Comparison of ENCODE assay signal across 26 mouse cellular contexts in the genomic region with DNA sequence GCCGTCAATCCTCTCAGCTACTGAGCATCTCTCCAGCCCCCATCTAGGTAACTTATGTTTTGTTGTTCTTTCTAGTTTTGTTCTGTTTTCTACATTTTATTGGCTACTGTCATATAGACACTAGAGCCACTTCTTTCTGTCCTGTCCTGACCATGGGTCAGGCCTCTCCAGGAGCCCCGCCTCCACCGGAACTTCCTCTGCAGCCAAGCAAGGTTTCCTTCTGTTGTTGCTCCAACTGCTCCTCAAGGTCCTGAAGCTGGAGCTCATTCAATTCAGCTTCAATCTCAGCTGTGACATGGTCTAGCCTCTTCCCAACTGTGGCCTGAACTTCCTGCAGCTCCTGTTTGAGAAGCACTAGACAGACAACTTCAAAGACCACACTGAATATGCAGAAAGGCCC. TPM values are rescaled to one million over a fixed set of nuclear protein-coding genes. Genes with fewer than 3 reads are reported as not detected.
"Had no signal": no experiment of that assay in that cellular context is flagged by ENCODE, and none has a peak within 500 bp of the region (broad histone marks: within the 10 kb centered on the region; RNA-seq: fewer than 3 reads in every experiment).

No protein-coding gene starts in this region.

- H3K36me3 ChIP-seq: midbrain, embryonic 10.5 days; midbrain, embryonic 12.5 days; neural tube, embryonic 13.5 days; neural tube, embryonic 15.5 days had no signal

- H3K9ac ChIP-seq: lung, embryonic 14.5 days; midbrain, embryonic 12.5 days; neural tube, embryonic 13.5 days; neural tube, embryonic 15.5 days had no signal

- ATAC-seq: midbrain, embryonic 16.5 days had no signal

- H3K4me2 ChIP-seq: lung, embryonic 14.5 days; midbrain, embryonic 12.5 days; neural tube, embryonic 13.5 days; neural tube, embryonic 15.5 days had no signal

- H3K27me3 ChIP-seq: neural tube, embryonic 13.5 days; neural tube, embryonic 15.5 days had no signal

- H3K9me3 ChIP-seq: midbrain, embryonic 10.5 days; midbrain, embryonic 12.5 days; neural tube, embryonic 13.5 days; neural tube, embryonic 15.5 days had no signal

- H3K27ac ChIP-seq: midbrain, embryonic 10.5 days; midbrain, embryonic 12.5 days; neural tube, embryonic 13.5 days; neural tube, embryonic 15.5 days had no signal

- H3K4me3 ChIP-seq: midbrain, embryonic 10.5 days; midbrain, embryonic 12.5 days; myocyte; neural tube, embryonic 13.5 days; neural tube, embryonic 15.5 days had no signal

- DNase-seq: lung, embryonic 14.5 days; lung, postnatal 10 days; lung, postnatal 4 days; midbrain, embryonic 14.5 days; retina, postnatal 1 day; right cerebral cortex, adult 18-20 months; right cerebral cortex, postnatal 25 days; right cerebral cortex, postnatal 4 days; spleen, adult 18-20 months; thymus, adult 18-20 months; thymus, postnatal 14 days; thymus, postnatal 36 days had no signal

RNA-seq across cellular contexts. Expression of gene Pklr, which starts 6.0 kb away (rescaled TPM):
- polyA plus RNA-seq: myocyte; thymus, postnatal 0 days had no signal

RNA-seq across cellular contexts. Expression of gene Gm43738, which starts 29.0 kb away (rescaled TPM):
- total RNA-seq: megakaryocyte, adult 5-6 weeks; megakaryocyte-erythroid progenitor cell, adult 5-6 weeks had no signal
- polyA plus RNA-seq: lung, embryonic 14.5 days; lung, embryonic 16.5 days; midbrain, embryonic 10.5 days; midbrain, embryonic 12.5 days; midbrain, embryonic 14.5 days; midbrain, embryonic 16.5 days; neural tube, embryonic 11.5 days; neural tube, embryonic 13.5 days; neural tube, embryonic 15.5 days; small intestine, adult 2 months; stomach, embryonic 14.5 days; stomach, embryonic 16.5 days; thymus, postnatal 0 days had no signal

RNA-seq across cellular contexts. Expression of gene Hcn3, which starts 30.1 kb away (rescaled TPM):
- total RNA-seq: megakaryocyte, adult 5-6 weeks had no signal
